Mouse (Mus musculus): ENCODE results near the gene Chia1. TPM values are rescaled to one million over a fixed set of nuclear protein-coding genes. Genes with fewer than 3 reads are reported as not detected.

Chia1 gene
- polyA plus RNA-seq (2015; fragmentation: Nextera tagmentation; extraction: Ambion mirVana), result 0.12 and 0.14 TPM in 2 replicates

GRCm38 (mm10) chr3:106112929-106113328 lies at the start of gene Chia1:
TSS of gene Chia1 (plus strand) at chr3:106113229.

GRCm38 (mm10) chr3:106167464-106167863 lies 54.4 kb downstream of the Chia1 start, which contains the start of gene Chil3:
TSS of gene Chil3 (minus strand) at chr3:106167564.

Other genes starting within 250 kb of the Chia1 start
- 0.25 and 0.54 TPM in 2 replicates for gene Adora3, start 242.4 kb upstream of the Chia1 start, polyA plus RNA-seq (2015; fragmentation: Nextera tagmentation; extraction: Ambion mirVana)
- not detected in 2 replicates for gene Tmigd3, start 242.3 kb upstream of the Chia1 start, polyA plus RNA-seq (2015; fragmentation: Nextera tagmentation; extraction: Ambion mirVana)
- gene I830077J02Rik, start 180.6 kb upstream of the Chia1 start, polyA plus RNA-seq (2015; fragmentation: Nextera tagmentation; extraction: Ambion mirVana), result 0.90 and 0.94 TPM in 2 replicates
- 31.9 and 62.2 TPM in 2 replicates for gene Wdr77, start 153.9 kb upstream of the Chia1 start, polyA plus RNA-seq (2015; fragmentation: Nextera tagmentation; extraction: Ambion mirVana)
- 487 and 574 TPM in 2 replicates for gene Atp5f1, start 153.1 kb upstream of the Chia1 start, polyA plus RNA-seq (2015; fragmentation: Nextera tagmentation; extraction: Ambion mirVana)
- gene Ovgp1, start 139.5 kb upstream of the Chia1 start, polyA plus RNA-seq (2015; fragmentation: Nextera tagmentation; extraction: Ambion mirVana), result 0.95 and 1.2 TPM in 2 replicates
- gene Pifo, start 98.6 kb upstream of the Chia1 start, polyA plus RNA-seq (2015; fragmentation: Nextera tagmentation; extraction: Ambion mirVana), result not detected in 2 replicates
- not detected in 2 replicates for gene Chil5, start 80.4 kb upstream of the Chia1 start, polyA plus RNA-seq (2015; fragmentation: Nextera tagmentation; extraction: Ambion mirVana)
- 5.7 and 8.9 TPM in 2 replicates for gene Chil3, start 54.3 kb downstream of the Chia1 start, polyA plus RNA-seq (2015; fragmentation: Nextera tagmentation; extraction: Ambion mirVana)
- gene Chil4, start 106.3 kb downstream of the Chia1 start, polyA plus RNA-seq (2015; fragmentation: Nextera tagmentation; extraction: Ambion mirVana), result not detected in 2 replicates

Data from adrenal gland, postnatal 0 days (tissue).